Mouse (Mus musculus) erythroblast, embryonic 14.5 days (primary cell): ENCODE data around the gene Cdk2ap1. TPM values are rescaled to one million over a fixed set of nuclear protein-coding genes. Genes with fewer than 3 reads are reported as not detected.
A peak's percentile ranks its signal among the peaks of the same experiment; 100 is the strongest.
"Not testable (repeated sequence)": the region's sequence is repeated elsewhere in the genome, so short reads cannot be mapped to it uniquely, and the experiment has no call there.

Source experiments
- H3K27me3 ChIP-seq: 2 replicates; pipeline ENCODE4 v1.6.1; 2012; ENCODE audit warnings: inconsistent platforms; ENCODE audit not compliant: control insufficient read depth
- H3K36me3 ChIP-seq: 2 replicates; pipeline ENCODE4 v1.6.1; 2012; ENCODE audit warnings: mild to moderate bottlenecking, inconsistent platforms; ENCODE audit not compliant: control insufficient read depth
- H3K4me1 ChIP-seq: 2 replicates; pipeline ENCODE4 v1.6.1; 2012; ENCODE audit warnings: inconsistent platforms; ENCODE audit not compliant: control insufficient read depth
- H3K4me3 ChIP-seq: replicated peaks from 2 replicates; pipeline ENCODE3; 2012; ENCODE audit warnings: moderate library complexity, mild to moderate bottlenecking, inconsistent platforms
- H3K9me3 ChIP-seq: 2 replicates; pipeline ENCODE4 v1.6.1; 2012; ENCODE audit warnings: low read length, inconsistent platforms, mixed read lengths; ENCODE audit not compliant: control insufficient read depth
- GATA1 ChIP-seq: IDR thresholded peaks from 2 replicates; pipeline ENCODE4 v1.6.1; 2012; ENCODE audit warnings: low read length, inconsistent platforms, mixed read lengths
- TAL1 ChIP-seq: IDR thresholded peaks from 3 replicates; pipeline ENCODE4 v1.6.1; 2012; ENCODE audit warnings: low read length, inconsistent platforms, mixed read lengths
- polyA plus RNA-seq: library from polyadenylated mRNA; stranded (reverse); fragments of >175 nt; gene quantifications from 2 replicates; pipeline ENCODE4 v1.2.3, GENCODE M21; 2012

Gene Cdk2ap1
- polyA plus RNA-seq, 1 experiment = 16.1 TPM

DNA sequence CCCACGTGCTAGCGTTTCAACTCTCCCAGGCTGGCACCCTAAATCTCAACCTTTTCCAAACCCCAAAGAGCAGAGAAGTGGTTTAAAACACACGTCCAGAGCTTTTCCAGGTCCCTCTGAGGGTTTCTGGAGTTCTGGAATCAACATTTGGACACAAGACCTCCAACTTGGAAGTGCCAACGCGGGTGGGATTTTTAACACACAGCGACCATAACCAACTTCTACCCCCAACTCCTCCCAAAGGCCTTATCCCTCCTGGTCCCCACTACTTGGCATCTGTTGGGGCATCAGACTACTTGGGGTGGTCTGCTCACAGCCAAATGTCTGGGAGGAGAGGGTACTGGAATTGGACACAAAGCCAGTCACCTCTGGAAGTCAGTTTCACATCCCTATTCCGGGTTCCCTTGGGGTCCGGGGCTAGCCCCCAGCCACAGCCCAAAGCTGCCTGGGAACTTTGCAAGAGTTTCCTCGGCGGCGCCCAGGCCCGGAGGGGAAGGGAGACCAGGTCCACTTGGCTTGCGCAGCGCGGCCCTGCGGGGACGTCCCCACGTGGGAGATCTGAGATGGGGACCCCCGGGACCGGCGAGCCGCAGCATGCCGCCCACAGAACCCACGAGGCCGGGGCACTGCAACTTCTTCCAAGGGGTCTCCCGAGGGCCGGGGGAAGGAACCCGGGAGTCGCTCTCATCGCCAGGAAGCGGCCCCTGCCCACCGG lies 9.7 kb downstream of the Cdk2ap1 start:
- Histone ChIP-seq H3K27me3 (no peaks in the 10 kb centered on the region), H3K4me3 (peak overlapping the region; percentile 90), H3K36me3 (peaks cover 38% of the 10 kb centered on the region), H3K9me3 (no peaks in the 10 kb centered on the region), H3K4me1 (peaks cover 40% of the 10 kb centered on the region)
- TF ChIP-seq TAL1 (no peak), GATA1 (no peak)

GRCm38 (mm10) chr5:124352141-124352920 lies 10.6 kb downstream of the Cdk2ap1 start:
- H3K27me3 ChIP-seq = no peaks in the 10 kb centered on the region
- peaks cover 42% of the 10 kb centered on the region for H3K36me3 ChIP-seq
- H3K4me3 ChIP-seq = peak overlapping the region; percentile 90
- H3K4me1 ChIP-seq = peaks cover 40% of the 10 kb centered on the region
- TF ChIP-seq GATA1 = no peak
- TF ChIP-seq TAL1 = no peak
- H3K9me3 ChIP-seq = no peaks in the 10 kb centered on the region

DNA sequence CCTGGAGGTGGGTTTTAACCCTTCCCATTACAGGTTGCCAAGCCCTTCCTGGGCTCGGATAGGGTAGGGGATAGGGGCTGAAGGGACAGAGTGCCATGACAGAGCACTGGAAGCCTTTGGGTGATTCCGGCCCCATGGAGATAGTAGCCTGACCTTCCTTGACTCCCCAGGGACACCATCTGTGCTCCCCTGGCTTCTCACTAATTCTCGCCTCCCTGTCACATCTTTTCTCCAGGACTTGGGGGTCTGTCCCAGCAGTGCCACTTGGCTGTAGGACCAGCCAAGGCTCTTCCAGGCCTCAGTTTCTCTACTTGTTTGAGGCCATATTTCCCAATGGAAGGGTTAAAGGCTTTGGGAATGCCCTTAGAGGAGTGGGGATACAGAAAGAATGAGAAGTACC lies 11.3 kb downstream of the Cdk2ap1 start:
- peak overlapping the region; percentile 90 for H3K4me3 ChIP-seq
- H3K9me3 ChIP-seq = no peaks in the 10 kb centered on the region
- TF ChIP-seq GATA1 = no peak
- H3K27me3 ChIP-seq = no peaks in the 10 kb centered on the region
- H3K36me3 ChIP-seq = peaks cover 45% of the 10 kb centered on the region
- peaks cover 40% of the 10 kb centered on the region for H3K4me1 ChIP-seq

- peaks cover 40% of the 10 kb centered on the region for H3K4me1 ChIP-seq
- H3K27me3 ChIP-seq = no peaks in the 10 kb centered on the region
- H3K9me3 ChIP-seq = no peaks in the 10 kb centered on the region
- peaks cover 50% of the 10 kb centered on the region for H3K36me3 ChIP-seq
- no peak for TF ChIP-seq TAL1
- TF ChIP-seq GATA1 = no peak
- no peak overlapping the region for H3K4me3 ChIP-seq
Observed at GRCm38 (mm10) chr5:124351111-124351560, 11.7 kb downstream of the Cdk2ap1 start.

DNA sequence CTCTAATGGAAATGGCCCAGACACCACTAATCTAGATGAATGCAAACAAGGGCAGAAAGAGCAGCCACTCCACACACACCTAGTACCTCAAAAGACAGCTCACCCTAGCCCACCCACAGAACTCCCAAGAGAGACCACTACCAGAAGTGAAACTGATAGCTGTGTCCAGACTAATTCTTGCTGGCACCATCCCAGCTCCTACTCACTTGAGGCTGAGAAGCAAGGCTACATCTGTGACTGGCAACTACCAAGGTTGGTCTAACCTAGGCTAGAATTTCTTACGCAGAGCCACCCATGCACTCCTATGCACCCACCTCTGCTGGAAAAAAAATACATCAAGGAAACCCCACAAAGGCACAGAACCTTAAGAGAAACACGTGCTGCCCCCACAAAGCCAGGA lies 12.5 kb downstream of the Cdk2ap1 start:
- no peaks in the 10 kb centered on the region for H3K27me3 ChIP-seq
- no peak for TF ChIP-seq GATA1
- TF ChIP-seq TAL1 = no peak
- H3K4me1 ChIP-seq = peaks cover 36% of the 10 kb centered on the region
- no peak overlapping the region for H3K4me3 ChIP-seq
- H3K36me3 ChIP-seq = peaks cover 52% of the 10 kb centered on the region
- H3K9me3 ChIP-seq = no peaks in the 10 kb centered on the region

- Histone ChIP-seq H3K4me3 (no peak overlapping the region), H3K36me3 (peaks cover 62% of the 10 kb centered on the region), H3K9me3 (no peaks in the 10 kb centered on the region), H3K27me3 (no peaks in the 10 kb centered on the region), H3K4me1 (peaks cover 33% of the 10 kb centered on the region)
- TF ChIP-seq TAL1 = no peak
- no peak for TF ChIP-seq GATA1
Observed at GRCm38 (mm10) chr5:124349196-124349595, 13.7 kb downstream of the Cdk2ap1 start.

GRCm38 (mm10) chr5:124342897-124343296 lies 20.0 kb downstream of the Cdk2ap1 start:
- H3K27me3 ChIP-seq = no peaks in the 10 kb centered on the region
- no peak overlapping the region for H3K4me3 ChIP-seq
- no peaks in the 10 kb centered on the region for H3K9me3 ChIP-seq
- H3K36me3 ChIP-seq = peaks cover 39% of the 10 kb centered on the region
- H3K4me1 ChIP-seq = no peaks in the 10 kb centered on the region; the same call in 1 of the 2 replicates
- TF ChIP-seq GATA1 (no peak), TAL1 (no peak)

- not testable (repeated sequence) for H3K4me1 ChIP-seq, H3K9me3 ChIP-seq, H3K27me3 ChIP-seq, H3K4me3 ChIP-seq
- peaks cover 38% of the 10 kb centered on the region for H3K36me3 ChIP-seq
Observed at GRCm38 (mm10) chr5:124341753-124342339, 21.0 kb downstream of the Cdk2ap1 start.

DNA sequence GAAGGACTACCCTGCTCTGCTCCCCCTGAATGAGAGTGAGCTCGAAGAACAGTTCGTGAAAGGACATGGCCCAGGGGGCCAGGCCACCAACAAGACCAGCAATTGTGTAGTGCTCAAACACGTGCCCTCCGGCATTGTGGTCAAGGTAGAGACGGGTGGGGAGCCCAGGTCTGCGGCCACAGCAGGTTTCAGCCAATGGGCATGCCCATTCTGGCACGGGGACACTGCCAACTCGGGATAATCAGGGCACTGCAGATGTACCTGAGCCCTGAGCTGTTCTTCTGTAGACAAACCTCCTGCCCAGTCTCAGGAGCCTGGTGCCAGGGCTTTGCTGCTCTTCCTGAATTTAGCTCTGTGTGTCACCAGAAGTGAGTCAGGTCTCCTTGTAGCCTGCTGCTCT lies 24.1 kb downstream of the Cdk2ap1 start:
- H3K27me3 ChIP-seq = no peaks in the 10 kb centered on the region
- H3K4me3 ChIP-seq = no peak overlapping the region
- peaks cover 14% of the 10 kb centered on the region for H3K36me3 ChIP-seq
- no peaks in the 10 kb centered on the region; the same call in none of the 2 replicates for H3K4me1 ChIP-seq
- H3K9me3 ChIP-seq = no peaks in the 10 kb centered on the region
- TF ChIP-seq TAL1 = no peak
- TF ChIP-seq GATA1 = no peak
